Mouse (Mus musculus): ENCODE results near the gene Akap13.

GRCm38 (mm10) chr7:75701761-75702160, 246.4 kb downstream of the Akap13 start:
- TF ChIP-seq CTCF (IDR thresholded peaks at IDR 0.05), result no peak
- TF ChIP-seq POLR2A (IDR thresholded peaks at IDR 0.05; ENCODE audit: insufficient read depth, low read depth, low read length), result no peak
- no peak for TF ChIP-seq EP300 (IDR thresholded peaks at IDR 0.05; ENCODE audit: insufficient read depth, low read depth, low read length)

Data from heart, adult 2 months (tissue).